ENCODE assay signal across 10 mouse cellular contexts in genomic region chr11:96003100-96003900, GRCm38 (mm10). TPM values are rescaled to one million over a fixed set of nuclear protein-coding genes. Genes with fewer than 3 reads are reported as not detected.
DNase-seq lines count a peak whose midpoint lies in the region; ATAC-seq and TF ChIP-seq lines count a peak whose summit lies in the region.
"Had no signal": no experiment of that assay in that cellular context is flagged by ENCODE, and none has a peak within 500 bp of the region (broad histone marks: within the 10 kb centered on the region; RNA-seq: fewer than 3 reads in every experiment).

No protein-coding gene starts in this region.

- peaks cover 2 to 15% of the 10 kb centered on the region in 2 experiments; a peak in 3 of 4 replicates for H3K4me1 ChIP-seq in heart, embryonic 14.5 days (ENCODE audit: control insufficient read depth in 2 of 2, insufficient read depth in 2 of 2, low read length in 2 of 2)
- peaks cover 2% of the 10 kb centered on the region; the same call in 1 of the 2 replicates for H3K4me1 ChIP-seq in heart, adult 2 months (ENCODE audit: control insufficient read depth, insufficient read depth, low read length)
- H3K4me1 ChIP-seq in embryonic facial prominence, embryonic 13.5 days = peaks cover 45% of the 10 kb centered on the region
- H3K4me1 ChIP-seq in intestine, embryonic 16.5 days (ENCODE audit: control insufficient read depth, insufficient read depth, low read length) = peaks cover 28% of the 10 kb centered on the region
- H3K4me1 ChIP-seq in neural tube, embryonic 11.5 days (ENCODE audit: control insufficient read depth, insufficient read depth, low read length) = peaks cover 16% of the 10 kb centered on the region

- peak overlapping the region; percentile 97 for H3K9ac ChIP-seq in heart, embryonic 14.5 days (ENCODE audit: low read length)
- no peak overlapping the region for H3K9ac ChIP-seq in heart, adult 2 months (ENCODE audit: low read depth, low read length)
- H3K9ac ChIP-seq in embryonic facial prominence, embryonic 13.5 days = peak overlapping the region; percentile 70
- H3K9ac ChIP-seq in intestine, embryonic 16.5 days (ENCODE audit: low read depth, low read length) = peak overlapping the region; percentile 63
- peak overlapping the region; percentile 63 for H3K9ac ChIP-seq in neural tube, embryonic 11.5 days (ENCODE audit: low read length)

- WGBS in heart, embryonic 14.5 days = 3% methylated on average over 12 of the region's 12 CpGs
- WGBS in heart, adult 2 months = 56% methylated on average over 12 of the region's 12 CpGs
- WGBS in embryonic facial prominence, embryonic 13.5 days = under 1% methylated on average over 12 of the region's 12 CpGs
- 2% methylated on average over 12 of the region's 12 CpGs for WGBS in intestine, embryonic 16.5 days
- WGBS in neural tube, embryonic 11.5 days = 1% methylated on average over 12 of the region's 12 CpGs

- no peaks in the 10 kb centered on the region for H3K36me3 ChIP-seq in heart, embryonic 14.5 days (ENCODE audit: control insufficient read depth, insufficient read depth, low read length)
- H3K36me3 ChIP-seq in heart, adult 2 months (ENCODE audit: control insufficient read depth, insufficient read depth, low read length) = no peaks in the 10 kb centered on the region
- H3K36me3 ChIP-seq in embryonic facial prominence, embryonic 13.5 days = no peaks in the 10 kb centered on the region
- no peaks in the 10 kb centered on the region for H3K36me3 ChIP-seq in intestine, embryonic 16.5 days (ENCODE audit: control insufficient read depth, insufficient read depth, low read length)
- no peaks in the 10 kb centered on the region for H3K36me3 ChIP-seq in neural tube, embryonic 11.5 days (ENCODE audit: control insufficient read depth, insufficient read depth, low read length)

- no peak for TF ChIP-seq POLR2A in heart, adult 2 months (IDR thresholded peaks at IDR 0.05; ENCODE audit: insufficient read depth, low read depth, low read length)

- DNase-seq in heart, adult 2 months = no peak
- DNase-seq in neural tube, embryonic 11.5 days (ENCODE audit: low spot score) = peak; percentile 47
- no peak for DNase-seq in left cerebral cortex, adult 11 months (ENCODE audit: low spot score)
- no peak for DNase-seq in cerebellum, adult 11 months
- DNase-seq in urinary bladder, postnatal 25 days (ENCODE audit: low spot score) = no peak
- DNase-seq: kidney, adult 8-10 months; thymus, adult 18-20 months had no signal

- no peaks in the 10 kb centered on the region for H3K9me3 ChIP-seq in heart, embryonic 14.5 days (ENCODE audit: control insufficient read depth, low read length)
- no peaks in the 10 kb centered on the region for H3K9me3 ChIP-seq in embryonic facial prominence, embryonic 13.5 days
- no peaks in the 10 kb centered on the region for H3K9me3 ChIP-seq in intestine, embryonic 16.5 days (ENCODE audit: control insufficient read depth, low read length)
- no peaks in the 10 kb centered on the region for H3K9me3 ChIP-seq in neural tube, embryonic 11.5 days (ENCODE audit: control insufficient read depth, low read length)

- intact Hi-C loops in heart, adult 2 months (cut with DNase I) = loop anchor here (10.0 kb wide), 2 partner anchors 202 to 282 kb away; partner anchors contain the start of genes Hoxb7 and Hoxb8

- H3K79me2 ChIP-seq in heart, adult 2 months (replicated peaks; ENCODE audit: control insufficient read depth, insufficient read depth, low read length) = no peaks in the 10 kb centered on the region

- 0 out of 4 replicates have a peak overlapping the region, but pooled peaks of 1 of the 2 experiments have one; percentile 17 for H3K27ac ChIP-seq in heart, embryonic 14.5 days (replicated peaks in 1 of 2; ENCODE audit: control insufficient read depth in 1 of 2, insufficient read depth in 1 of 2, low read depth in 2 of 2, low read length in 2 of 2)
- H3K27ac ChIP-seq in heart, adult 2 months = no peak overlapping the region
- H3K27ac ChIP-seq in embryonic facial prominence, embryonic 13.5 days = peak overlapping the region; percentile 71
- 0 out of 2 replicates have a peak overlapping the region, but pooled peaks have one; percentile 13 for H3K27ac ChIP-seq in intestine, embryonic 16.5 days (ENCODE audit: low read length)
- H3K27ac ChIP-seq in neural tube, embryonic 11.5 days (ENCODE audit: low read depth, low read length) = peak overlapping the region; percentile 62

- ATAC-seq in heart, embryonic 14.5 days (ENCODE audit: insufficient number of reproducible peaks, insufficient read depth, low FRiP score, low read depth) = no peak
- no peak for ATAC-seq in embryonic facial prominence, embryonic 13.5 days (ENCODE audit: insufficient number of reproducible peaks, insufficient read depth, low FRiP score, low TSS enrichment, low read depth)
- no peak for ATAC-seq in intestine, embryonic 16.5 days
- 0 out of 2 replicates have a peak, but pooled peaks have one; percentile 21 for ATAC-seq in neural tube, embryonic 11.5 days (ENCODE audit: insufficient read depth, low FRiP score, low TSS enrichment)

- H3K4me2 ChIP-seq in heart, embryonic 14.5 days (ENCODE audit: low read length) = peak overlapping the region; percentile 99
- peak overlapping the region; percentile 85 for H3K4me2 ChIP-seq in embryonic facial prominence, embryonic 13.5 days
- H3K4me2 ChIP-seq in intestine, embryonic 16.5 days (ENCODE audit: low read depth, low read length) = peak overlapping the region; percentile 98
- H3K4me2 ChIP-seq in neural tube, embryonic 11.5 days (ENCODE audit: low read depth) = peak overlapping the region; percentile 93

- peak overlapping the region; percentile 23 to 87 for H3K4me3 ChIP-seq in heart, embryonic 14.5 days (ENCODE audit: control insufficient read depth in 1 of 2, insufficient read depth in 1 of 2, low read depth in 1 of 2, low read length in 2 of 2)
- H3K4me3 ChIP-seq in heart, adult 2 months = no peak overlapping the region
- H3K4me3 ChIP-seq in embryonic facial prominence, embryonic 13.5 days = peak overlapping the region; percentile 87
- peak overlapping the region; percentile 44 for H3K4me3 ChIP-seq in intestine, embryonic 16.5 days (ENCODE audit: low read length)
- H3K4me3 ChIP-seq in neural tube, embryonic 11.5 days (ENCODE audit: low read depth, low read length) = peak overlapping the region; percentile 100

- no peak for TF ChIP-seq CTCF in heart, adult 2 months (IDR thresholded peaks at IDR 0.05)

- no peaks in the 10 kb centered on the region for H3K27me3 ChIP-seq in heart, embryonic 14.5 days (ENCODE audit: control insufficient read depth, insufficient read depth, low read length)
- peaks cover 39% of the 10 kb centered on the region for H3K27me3 ChIP-seq in heart, adult 2 months (ENCODE audit: control insufficient read depth, insufficient read depth, low read length)
- no peaks in the 10 kb centered on the region for H3K27me3 ChIP-seq in embryonic facial prominence, embryonic 13.5 days
- no peaks in the 10 kb centered on the region for H3K27me3 ChIP-seq in intestine, embryonic 16.5 days (replicated peaks; ENCODE audit: control insufficient read depth, insufficient read depth, low read length)
- no peaks in the 10 kb centered on the region for H3K27me3 ChIP-seq in neural tube, embryonic 11.5 days (ENCODE audit: control insufficient read depth, insufficient read depth, low read length)

- TF ChIP-seq EP300 in heart, adult 2 months (IDR thresholded peaks at IDR 0.05; ENCODE audit: insufficient read depth, low read depth, low read length) = no peak

RNA-seq across cellular contexts. Expression of gene Igf2bp1, which starts 2.4 kb away (rescaled TPM):
- 14.0 and 17.2 TPM in 2 replicates for polyA plus RNA-seq in heart, embryonic 14.5 days (2014; fragmentation: Nextera tagmentation; extraction: Ambion mirVana)
- total RNA-seq in heart, adult 2 months (2021) = under 1 TPM; 0.05 to 0.23 TPM
- 0.31 TPM in 1 of 2 replicates, not detected in the other for polyA plus RNA-seq in heart, adult 2 months (2012; rRNA removed)
- polyA plus RNA-seq in embryonic facial prominence, embryonic 13.5 days (2015; fragmentation: Nextera tagmentation; extraction: Ambion mirVana) = 52.6 and 65.4 TPM in 2 replicates
- 38.5 and 41.0 TPM in 2 replicates for polyA plus RNA-seq in intestine, embryonic 16.5 days (2015; fragmentation: Nextera tagmentation; extraction: Ambion mirVana)
- polyA plus RNA-seq in neural tube, embryonic 11.5 days (2014; fragmentation: Nextera tagmentation; extraction: Ambion mirVana) = 80.8 and 84.4 TPM in 2 replicates

RNA-seq across cellular contexts. Expression of gene Gip, which starts 21.0 kb away (rescaled TPM):
- not detected in 2 replicates for polyA plus RNA-seq in heart, embryonic 14.5 days (2014; fragmentation: Nextera tagmentation; extraction: Ambion mirVana)
- not detected for total RNA-seq in heart, adult 2 months (2021)
- not detected in 2 replicates for polyA plus RNA-seq in heart, adult 2 months (2012; rRNA removed)
- not detected in 2 replicates for polyA plus RNA-seq in embryonic facial prominence, embryonic 13.5 days (2015; fragmentation: Nextera tagmentation; extraction: Ambion mirVana)
- 19.9 and 21.5 TPM in 2 replicates for polyA plus RNA-seq in intestine, embryonic 16.5 days (2015; fragmentation: Nextera tagmentation; extraction: Ambion mirVana)
- not detected in 2 replicates for polyA plus RNA-seq in neural tube, embryonic 11.5 days (2014; fragmentation: Nextera tagmentation; extraction: Ambion mirVana)

RNA-seq across cellular contexts. Expression of gene Snf8, which starts 31.4 kb away (rescaled TPM):
- 23.5 and 30.5 TPM in 2 replicates for polyA plus RNA-seq in heart, embryonic 14.5 days (2014; fragmentation: Nextera tagmentation; extraction: Ambion mirVana)
- 10 to 100 TPM; 44.9 to 49.1 TPM for total RNA-seq in heart, adult 2 months (2021)
- 18.8 and 23.0 TPM in 2 replicates for polyA plus RNA-seq in heart, adult 2 months (2012; rRNA removed)
- 95.5 and 107 TPM in 2 replicates for polyA plus RNA-seq in embryonic facial prominence, embryonic 13.5 days (2015; fragmentation: Nextera tagmentation; extraction: Ambion mirVana)
- 94.3 and 97.8 TPM in 2 replicates for polyA plus RNA-seq in intestine, embryonic 16.5 days (2015; fragmentation: Nextera tagmentation; extraction: Ambion mirVana)
- 41.7 and 46.6 TPM in 2 replicates for polyA plus RNA-seq in neural tube, embryonic 11.5 days (2014; fragmentation: Nextera tagmentation; extraction: Ambion mirVana)

Comparison
In these comparisons a context has a peak if more than half of its experiments do, and no peak if none do; other contexts are left out.
1. RNA of gene Igf2bp1, which starts 2.4 kb away (polyA plus RNA-seq): 80.8 to 84.4 TPM in neural tube, embryonic 11.5 days, 52.6 to 65.4 TPM in embryonic facial prominence, embryonic 13.5 days, 38.5 to 41.0 TPM in intestine, embryonic 16.5 days and 14.0 to 17.2 TPM in heart, embryonic 14.5 days; 0.31 TPM in heart, adult 2 months; every median in the first group is over 10 times any median in the second.
2. RNA of gene Gip, which starts 21.0 kb away (polyA plus RNA-seq): 19.9 to 21.5 TPM in intestine, embryonic 16.5 days; not detected in heart, embryonic 14.5 days, not detected in heart, adult 2 months, not detected in embryonic facial prominence, embryonic 13.5 days and not detected in neural tube, embryonic 11.5 days; every median in the first group is over 10 times any median in the second.
3. Peak in every context shown above with its lines, with median percentiles within 50 percentile points of each other: H3K4me2 ChIP-seq.